Mouse (Mus musculus) adrenal gland, postnatal 36 days (tissue): Measurements from ENCODE around the gene Klf12. TPM values are rescaled to one million over a fixed set of nuclear protein-coding genes. Genes with fewer than 3 reads are reported as not detected.

Experiments
- DNase-seq, 2 experiments: peaks; one replicate each; pipeline ENCODE4 v3.0.0; 2021; ENCODE audit warnings: mixed read lengths in 1 of 2
- long read RNA-seq, 2 experiments: library from polyadenylated mRNA; stranded (forward); transcript quantifications; one replicate each; pipeline ENCODE4 v2.0.0; 2021; ENCODE audit warnings: borderline sequencing depth in 2 of 2
- total RNA-seq, 2 experiments: library from RNA; stranded (reverse); gene quantifications; 2 replicates each; pipeline ENCODE4 v1.2.3; 2021

Klf12 gene
- 10 to 100 TPM; 19.6 to 24.9 TPM for total RNA-seq
- long read RNA-seq, experiment 1, partial matches to known transcripts: 0 of 1 reads
- long read RNA-seq, experiment 1, other reads (novel, unspliced or antisense): 1 of 1 reads
- long read RNA-seq, experiment 2, partial matches to known transcripts: 1 of 1 reads
- long read RNA-seq, experiment 2, other reads (novel, unspliced or antisense): 0 of 1 reads

DNA sequence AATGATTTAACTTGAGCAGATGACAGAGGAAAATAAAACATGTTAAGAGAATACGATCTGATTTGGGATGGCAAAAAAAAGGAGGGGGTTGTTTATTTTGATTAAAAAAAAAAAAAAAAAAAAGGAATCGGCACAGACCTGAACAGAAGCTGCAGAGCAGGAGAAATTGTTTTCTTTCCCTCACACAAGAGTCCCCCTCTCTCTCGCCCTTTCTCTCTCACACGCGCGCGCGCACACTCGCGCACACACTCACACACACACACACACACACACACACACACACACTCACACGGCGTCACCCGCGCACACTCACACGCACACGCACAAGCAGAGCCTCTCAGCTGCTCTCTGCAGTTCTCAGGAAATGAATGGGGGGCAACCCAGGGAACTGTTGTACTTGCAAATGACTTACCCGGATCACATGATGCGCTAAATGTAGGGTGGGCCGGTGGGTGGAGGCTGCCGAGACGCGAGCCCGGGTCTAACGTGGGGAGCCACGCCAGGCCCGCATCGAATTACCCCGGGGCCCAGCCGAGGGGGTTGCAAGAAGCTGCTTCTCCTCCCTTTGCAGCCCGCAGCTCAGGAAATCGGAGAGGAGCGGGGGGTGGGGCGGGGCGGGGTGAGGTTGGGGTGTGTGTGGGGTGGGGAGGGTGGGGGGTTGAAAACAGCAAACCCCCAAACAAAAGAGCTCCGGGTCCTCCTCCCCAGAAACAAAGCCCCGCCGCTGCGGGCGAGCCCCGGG, at the start of gene Klf12:
TSS of gene Klf12 (minus strand) at position 561 of the 742 bp plus-strand sequence.
- peak; percentile 82 to 86 for DNase-seq

GRCm38 (mm10) chr14:100333369-100333768, 48.9 kb upstream of the Klf12 start:
- DNase-seq: no peak

- DNase-seq: no peak
These were observed 44.3 kb upstream of the Klf12 start for GRCm38 (mm10) chr14:100328602-100329276.

- peak in 1 of 2 experiments; percentile 4 for DNase-seq
These were observed 39.8 kb upstream of the Klf12 start for GRCm38 (mm10) chr14:100324303-100324702.

DNA sequence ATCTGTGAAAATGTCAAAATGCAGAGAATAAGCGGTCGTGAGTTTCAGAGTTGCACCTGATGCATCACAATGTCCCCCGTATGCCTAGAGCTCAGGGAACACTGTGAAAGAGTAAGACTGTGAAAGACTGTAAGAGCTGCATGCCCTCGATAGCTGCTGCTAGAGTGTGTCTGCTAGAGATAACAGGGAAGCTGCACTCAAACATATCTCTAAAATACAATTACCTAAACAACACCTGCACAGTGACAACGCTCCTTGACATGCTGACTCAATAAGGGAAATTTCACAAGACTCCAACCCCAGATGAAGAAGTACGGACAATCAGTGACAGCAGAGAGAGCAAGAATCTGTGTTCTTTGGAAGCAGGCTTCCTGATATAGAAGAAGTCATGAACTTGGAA, 37.5 kb upstream of the Klf12 start:
- no peak for DNase-seq

DNA sequence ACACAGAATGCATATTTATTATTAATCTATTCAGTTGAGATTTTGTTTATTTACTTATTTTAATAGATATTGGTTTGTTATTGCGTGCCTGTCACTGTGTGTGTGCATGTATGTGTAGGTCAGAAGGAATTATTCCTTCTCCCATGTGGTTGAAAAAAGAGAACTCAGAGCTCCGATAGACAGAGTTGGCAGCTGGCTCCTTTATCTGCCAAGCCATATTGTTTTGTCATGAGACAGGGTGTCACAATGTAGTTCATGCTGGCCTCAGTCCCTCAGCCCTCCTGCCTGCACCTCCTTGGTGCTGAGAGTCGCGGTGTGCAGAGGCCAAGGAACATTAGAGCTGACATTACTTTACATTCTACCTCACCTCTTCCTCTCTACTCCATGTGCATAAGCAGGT, 32.3 kb upstream of the Klf12 start:
- DNase-seq: no peak

DNA sequence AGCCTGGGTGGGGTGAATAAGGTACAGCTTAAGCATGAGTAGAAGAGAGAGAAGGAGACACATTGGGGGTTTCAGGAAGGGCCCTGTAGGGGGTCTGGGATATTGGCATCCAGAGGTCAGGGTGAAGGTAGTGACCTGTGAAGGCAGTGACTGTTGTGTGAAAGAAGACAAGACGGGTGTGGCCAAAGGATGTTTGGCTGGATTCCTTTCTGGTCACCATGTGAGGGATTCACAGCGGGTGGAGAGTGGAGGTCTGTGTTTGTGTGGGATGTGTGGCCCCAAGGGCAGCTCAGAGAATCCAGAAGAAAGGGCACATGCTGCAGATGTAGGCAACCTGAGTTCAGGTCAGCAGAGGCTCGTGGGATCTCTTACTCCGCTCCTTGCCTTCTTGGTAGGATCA, 29.6 kb upstream of the Klf12 start:
- no peak for DNase-seq

GRCm38 (mm10) chr14:100300905-100301304, 16.4 kb upstream of the Klf12 start:
- no peak for DNase-seq

DNA sequence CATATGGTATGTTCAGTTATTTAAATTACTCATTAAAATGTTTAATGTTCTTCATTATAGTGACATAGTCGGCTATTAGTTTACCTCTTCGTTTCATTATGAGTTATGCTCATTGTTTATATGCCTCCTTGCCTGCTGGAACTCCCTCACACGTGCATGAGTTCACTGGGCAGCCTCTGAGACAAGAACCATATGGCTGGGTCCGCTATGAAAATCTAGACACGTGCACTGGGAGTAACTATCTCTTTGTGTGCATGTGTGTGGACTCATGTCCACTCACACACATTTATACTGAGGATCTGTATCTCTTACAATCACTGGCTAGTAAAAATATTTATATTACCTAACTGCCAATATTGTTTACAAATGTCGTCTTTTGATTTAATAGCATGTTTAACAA, 14.4 kb upstream of the Klf12 start:
- no peak for DNase-seq

- DNase-seq: peak in 1 of 2 experiments; percentile 17
These were observed 2.2 kb upstream of the Klf12 start for GRCm38 (mm10) chr14:100286586-100287241.

- peak; percentile 86 to 89 for DNase-seq
These were observed 1.4 kb upstream of the Klf12 start for GRCm38 (mm10) chr14:100285656-100286585.

GRCm38 (mm10) chr14:100284861-100285655, 579 bp upstream of the Klf12 start:
- peak; percentile 83 to 84 for DNase-seq

DNA sequence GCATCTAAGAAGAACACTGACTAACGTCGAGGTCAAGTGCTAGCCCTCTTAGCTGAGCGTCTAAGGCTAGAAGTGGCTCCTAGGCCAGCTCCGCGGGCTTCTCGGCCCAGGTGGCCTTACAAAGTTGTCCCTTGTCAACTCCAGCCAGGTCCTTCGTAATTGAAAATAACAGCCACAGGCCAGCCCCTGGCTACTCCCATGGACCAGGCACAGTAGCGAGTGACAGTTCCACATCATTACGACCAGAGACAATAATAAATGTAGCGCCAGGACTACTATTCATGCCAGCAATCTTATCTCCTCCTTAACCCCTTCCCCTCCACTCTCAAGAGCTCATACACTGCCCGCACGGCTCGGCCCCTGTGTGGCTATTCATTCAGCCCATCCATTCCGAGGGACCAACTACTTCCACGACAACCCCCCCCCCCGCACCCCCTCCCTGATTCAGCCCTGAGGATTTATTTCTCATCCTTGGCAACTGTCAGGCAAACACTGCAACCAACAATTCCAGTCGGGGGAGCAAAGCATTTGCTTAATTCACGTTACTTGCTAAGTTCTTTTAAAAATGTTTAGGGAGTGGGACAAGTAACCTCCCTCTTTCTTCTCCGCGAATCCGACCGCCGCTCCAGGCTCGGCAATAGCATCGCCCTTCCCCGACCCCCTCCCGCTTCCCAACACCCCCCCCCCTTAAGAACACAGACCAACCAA, 914 bp downstream of the Klf12 start:
- peak; percentile 34 to 46 for DNase-seq

DNA sequence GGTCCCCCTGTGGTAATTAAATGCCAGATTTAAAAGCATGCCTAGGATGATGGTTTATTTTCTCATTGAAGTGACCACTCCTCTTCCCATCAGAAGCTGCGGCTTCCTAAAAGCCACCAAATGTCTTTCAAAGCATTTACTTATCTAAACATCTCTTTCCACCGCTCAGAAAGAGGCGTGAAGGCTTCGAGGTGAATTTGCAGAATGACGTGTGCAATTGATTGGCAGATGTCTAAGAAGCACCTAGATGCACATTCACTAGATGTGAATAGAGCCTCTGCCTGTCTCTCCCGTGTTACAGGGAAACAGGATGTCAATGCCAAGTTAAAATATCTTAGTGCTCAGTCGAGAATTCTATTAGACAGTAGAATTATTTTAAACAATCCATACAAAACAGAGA, 1.8 kb downstream of the Klf12 start:
- no peak for DNase-seq

- peak; percentile 32 to 58 for DNase-seq
These were observed 2.7 kb downstream of the Klf12 start for GRCm38 (mm10) chr14:100281734-100282133.

GRCm38 (mm10) chr14:100274179-100274578, 10.3 kb downstream of the Klf12 start:
- DNase-seq: no peak

GRCm38 (mm10) chr14:100260531-100260930, 23.9 kb downstream of the Klf12 start:
- peak in 1 of 2 experiments; percentile 46 for DNase-seq

GRCm38 (mm10) chr14:100243046-100243445, 41.4 kb downstream of the Klf12 start:
- DNase-seq: no peak

- DNase-seq: no peak
These were observed 44.6 kb downstream of the Klf12 start for GRCm38 (mm10) chr14:100239874-100240273.

DNA sequence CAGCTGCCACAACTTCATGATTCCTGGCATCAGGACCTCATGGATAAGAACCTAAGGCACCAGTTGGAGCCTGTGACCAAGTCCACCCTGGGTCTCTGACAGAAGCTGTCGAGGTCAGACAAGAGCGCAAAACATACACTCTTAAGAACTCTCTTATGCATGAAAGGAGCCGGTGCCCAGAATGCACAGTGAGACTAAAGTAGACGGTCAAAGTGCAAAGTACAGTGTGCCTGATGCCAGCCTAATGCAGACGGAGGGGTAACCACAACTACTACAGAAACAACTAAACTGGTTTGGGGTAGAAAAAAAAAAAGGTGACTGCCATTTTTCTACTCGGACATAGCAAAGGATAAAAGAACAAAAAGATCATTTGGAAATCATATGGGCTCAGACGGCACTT, 47.7 kb downstream of the Klf12 start:
- DNase-seq: no peak
